Mouse (Mus musculus) left cerebral cortex, postnatal 25 days (tissue): Measurements from ENCODE around the gene Rest. TPM values are rescaled to one million over a fixed set of nuclear protein-coding genes. Genes with fewer than 3 reads are reported as not detected.
A peak's percentile ranks its signal among the peaks of the same experiment; 100 is the strongest.

Source experiments
- DNase-seq, 2 experiments: peaks; one replicate each; pipeline ENCODE4 v3.0.0; 2022; ENCODE audit warnings: low spot score in 2 of 2, mixed read lengths in 1 of 2
- intact Hi-C: fragments of 180-260 bp; cut with DNase I; formaldehyde crosslinking; loops from one replicate; pipeline ENCODE4 v1.15.1; 2025
- total RNA-seq, 2 experiments: library from RNA; stranded (reverse); gene quantifications; 2 replicates each; pipeline ENCODE4 v1.2.3; 2021

Rest gene
- total RNA-seq, 2 experiments from 2014 or later = 3.6 to 3.9 TPM

- DNase-seq = no peak
- intact Hi-C loops = no loop called here
Observed at GRCm38 (mm10) chr5:77261137-77261536, 4.2 kb upstream of the Rest start.

DNA sequence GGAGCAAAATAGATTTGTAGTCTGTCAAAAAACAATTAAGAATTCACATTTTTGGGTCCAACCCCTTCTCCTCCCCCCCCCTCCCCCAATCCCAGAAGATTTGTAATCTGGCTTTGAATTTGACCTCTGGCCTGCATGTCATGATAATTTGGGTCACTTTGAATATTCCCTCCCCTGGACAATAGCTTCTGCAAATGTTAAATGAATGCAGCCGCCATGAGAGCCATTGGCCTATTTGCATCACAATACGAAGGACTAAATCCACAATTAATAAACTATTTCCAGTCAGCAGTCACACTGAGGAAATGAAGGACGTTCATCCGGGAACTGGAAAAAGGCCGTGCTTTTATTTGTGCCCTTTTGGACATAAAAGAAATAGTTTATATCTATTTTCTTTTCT, 3.2 kb upstream of the Rest start:
- intact Hi-C loops = no loop called here

GRCm38 (mm10) chr5:77265671-77266065, 377 bp downstream of the Rest start:
- DNase-seq = peak; percentile 14 to 42
- intact Hi-C loops = no loop called here

More for the DNA sequence above, 3.2 kb upstream of the Rest start:
- DNase-seq = no peak

- peak; percentile 35 to 45 for DNase-seq
- intact Hi-C loops = no loop called here
Observed at GRCm38 (mm10) chr5:77266066-77266885, 985 bp downstream of the Rest start.

DNA sequence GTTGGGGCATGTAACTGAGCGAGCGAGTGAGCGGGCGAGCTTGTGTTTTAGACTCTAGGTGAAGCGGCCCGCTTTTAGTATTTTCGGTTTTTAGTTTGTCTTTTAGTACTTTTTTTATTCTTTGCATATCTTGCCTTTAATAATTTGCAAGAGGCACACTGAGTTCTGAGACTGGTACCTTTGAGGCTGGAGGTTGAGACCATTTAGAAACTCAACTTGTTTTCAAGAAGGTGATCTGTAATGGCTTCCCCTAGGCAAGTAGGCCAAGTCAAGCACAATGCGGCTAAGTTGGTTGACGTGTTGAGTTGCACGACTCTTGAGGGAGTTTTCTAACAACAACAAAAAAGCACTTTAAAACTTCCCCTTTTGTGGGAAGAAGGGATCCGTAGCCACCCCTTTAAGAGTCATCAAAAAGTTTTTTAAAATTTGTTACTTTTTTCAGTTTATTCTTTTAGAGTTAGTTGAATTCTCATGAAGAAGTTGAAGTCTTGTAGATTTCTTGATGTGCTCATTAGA, 1.7 kb downstream of the Rest start:
- DNase-seq = no peak
- intact Hi-C loops = no loop called here

DNA sequence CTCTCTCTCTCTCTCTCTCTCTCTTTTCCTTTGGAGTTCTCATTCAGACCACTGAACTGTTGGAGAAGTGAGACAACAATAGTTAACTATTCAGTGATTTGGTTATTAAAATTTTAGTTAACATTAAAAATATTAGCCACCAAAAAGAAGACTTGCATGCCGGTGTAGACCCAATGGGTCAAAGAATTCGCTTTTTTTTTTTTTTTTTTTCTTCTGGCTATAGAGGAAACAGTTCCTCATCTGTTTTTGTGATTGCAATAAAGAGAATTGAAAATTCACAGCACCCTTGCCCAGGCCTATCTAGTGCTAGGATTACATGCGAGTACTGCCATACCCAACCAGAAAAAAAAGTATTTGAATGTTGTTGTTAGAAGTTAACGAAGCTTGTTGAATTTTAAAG, 2.1 kb downstream of the Rest start:
- intact Hi-C loops = no loop called here
- DNase-seq = no peak

GRCm38 (mm10) chr5:77267957-77268624, 2.8 kb downstream of the Rest start:
- no peak for DNase-seq
- intact Hi-C loops = no loop called here

DNA sequence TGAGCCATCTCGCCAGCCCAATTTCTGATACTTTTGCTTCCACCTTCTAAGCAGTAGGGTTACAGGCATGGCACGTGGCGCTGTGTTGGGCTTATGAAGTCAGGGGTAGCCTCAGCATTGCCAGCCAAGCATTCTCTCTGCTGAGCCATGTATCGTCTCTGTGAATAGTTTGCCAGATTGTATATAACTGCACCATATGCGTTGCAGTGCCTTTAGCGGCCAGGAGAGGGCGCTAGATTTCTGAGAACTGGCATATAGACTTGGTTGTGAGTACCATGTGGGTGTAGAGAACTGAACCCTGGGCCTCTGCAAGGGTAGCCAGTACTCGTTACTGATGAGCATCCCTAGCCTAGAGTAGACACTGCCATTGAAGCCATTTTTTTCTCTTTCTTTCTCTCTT, 4.1 kb downstream of the Rest start:
- DNase-seq = no peak
- intact Hi-C loops = no loop called here

GRCm38 (mm10) chr5:77273151-77273550, 7.9 kb downstream of the Rest start:
- DNase-seq = no peak
- intact Hi-C loops = no loop called here

DNA sequence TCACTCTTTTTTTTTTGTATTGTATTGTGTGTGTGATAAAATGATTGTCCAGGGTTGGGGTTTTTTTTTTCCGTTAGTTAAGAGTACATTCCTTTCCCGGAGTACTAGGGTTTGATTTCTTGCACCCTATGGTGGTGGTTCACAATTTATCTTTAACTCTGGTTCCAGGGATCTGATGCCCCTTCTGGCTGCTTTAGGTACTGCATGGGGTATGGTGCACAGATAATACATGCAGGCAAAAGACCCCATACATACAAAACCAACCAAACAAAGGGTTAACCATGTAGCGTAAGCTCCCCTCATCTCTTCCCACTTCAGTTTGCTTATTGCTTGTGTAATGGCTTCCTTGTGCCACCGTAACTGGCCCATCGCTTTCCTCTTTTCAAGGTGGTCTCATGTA, 10.7 kb downstream of the Rest start:
- DNase-seq = no peak

GRCm38 (mm10) chr5:77277204-77277603, 11.9 kb downstream of the Rest start:
- no peak for DNase-seq

More for the DNA sequence above, 10.7 kb downstream of the Rest start:
- intact Hi-C loops = no loop called here

GRCm38 (mm10) chr5:77281518-77282174, 16.4 kb downstream of the Rest start:
- DNase-seq = no peak
- intact Hi-C loops = no loop called here

More at GRCm38 (mm10) chr5:77277204-77277603, 11.9 kb downstream of the Rest start:
- intact Hi-C loops = no loop called here

- intact Hi-C loops = no loop called here
- DNase-seq = no peak
Observed at GRCm38 (mm10) chr5:77282242-77282641, 17.0 kb downstream of the Rest start.

- intact Hi-C loops = no loop called here
- DNase-seq = no peak
Observed at GRCm38 (mm10) chr5:77285685-77286084, 20.4 kb downstream of the Rest start.

- intact Hi-C loops = no loop called here
Observed at GRCm38 (mm10) chr5:77286904-77287303, 21.6 kb downstream of the Rest start.

GRCm38 (mm10) chr5:77287901-77288300, 22.6 kb downstream of the Rest start:
- no peak for DNase-seq
- intact Hi-C loops = no loop called here

More at GRCm38 (mm10) chr5:77286904-77287303, 21.6 kb downstream of the Rest start:
- DNase-seq = no peak

GRCm38 (mm10) chr5:77289686-77290085, 24.4 kb downstream of the Rest start:
- intact Hi-C loops = no loop called here
- no peak for DNase-seq

DNA sequence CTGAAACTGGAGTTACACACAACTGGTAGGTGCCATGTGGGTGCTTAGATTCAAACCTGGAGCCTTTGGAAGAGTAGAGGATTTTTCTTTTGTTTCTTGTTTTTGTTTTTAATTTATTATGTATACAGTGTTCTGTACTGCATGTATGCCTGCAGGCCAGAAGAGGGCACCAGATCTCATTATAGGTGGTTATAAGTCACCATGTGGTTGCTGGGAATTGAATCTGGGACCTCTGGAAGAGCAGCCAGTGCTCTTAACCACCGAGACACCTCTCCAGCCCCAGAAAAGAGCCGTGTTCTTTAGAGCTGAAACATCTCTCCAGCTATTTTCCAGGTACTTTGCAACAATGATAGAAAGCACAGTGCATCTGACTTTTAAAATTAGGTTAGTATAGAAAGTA, 25.3 kb downstream of the Rest start:
- DNase-seq = no peak
- intact Hi-C loops = no loop called here

- intact Hi-C loops = no loop called here
- DNase-seq = no peak
Observed at GRCm38 (mm10) chr5:77292803-77293522, 27.7 kb downstream of the Rest start.

DNA sequence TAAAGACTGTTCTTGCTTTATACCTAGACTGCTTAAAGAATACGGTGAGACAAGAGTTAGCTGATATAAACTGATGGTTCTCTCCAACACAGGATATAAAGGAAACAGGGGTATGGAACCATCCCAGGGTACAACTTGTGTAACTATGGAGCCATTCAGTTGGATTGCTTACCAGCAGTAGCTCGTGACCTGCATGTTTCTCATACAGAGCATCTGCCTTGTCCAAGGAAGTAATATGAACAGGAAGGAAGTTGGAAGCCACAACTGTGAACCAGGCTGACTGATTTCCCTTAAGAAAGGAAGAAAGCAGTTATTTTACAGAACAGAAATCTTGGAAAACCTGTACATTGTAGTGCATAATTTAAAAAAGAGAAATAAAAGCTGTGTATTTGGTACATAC, 34.2 kb downstream of the Rest start:
- intact Hi-C loops = no loop called here
- no peak for DNase-seq
